Mouse (Mus musculus) liver, embryonic 11.5 days (tissue): ENCODE measurements at regions not wholly inside any gene's neighbourhood (a gene's known extent, or its start where the extent isn't known, plus 50 kb on each side); places are given as distances from the start of the nearest gene placed in this dataset.

ENCODE experiments used
- ATAC-seq: fragments of 200-750 bp; cut with Nextera tagmentation; replicated peaks from 2 replicates; pipeline ENCODE4 v1.8.0; 2017; ENCODE audit warnings: moderate number of reproducible peaks, mild to moderate bottlenecking, moderate TSS enrichment, moderate library complexity; ENCODE audit not compliant: low FRiP score
- DNase-seq: peaks from one replicate; pipeline ENCODE4 v3.0.0-alpha.2; 2017; ENCODE audit warnings: low spot score
- H3K27ac ChIP-seq: fragments of 300-500 bp; sonication (generic); 2 replicates; pipeline ENCODE4 v1.5.1; 2014; ENCODE audit warnings: mild to moderate bottlenecking, low read depth, low read length, control low read depth
- H3K27me3 ChIP-seq: fragments of 300-500 bp; sonication (generic); replicated peaks from 2 replicates; pipeline ENCODE4 v1.6.1; 2014; ENCODE audit warnings: low read length, mixed read lengths; ENCODE audit not compliant: control insufficient read depth, insufficient read depth
- H3K36me3 ChIP-seq: fragments of 300-500 bp; sonication (generic); 2 replicates; pipeline ENCODE4 v1.6.1; 2014; ENCODE audit warnings: mild to moderate bottlenecking, low read length, moderate library complexity, mixed read lengths; ENCODE audit not compliant: control insufficient read depth, insufficient read depth
- H3K4me1 ChIP-seq: fragments of 300-500 bp; sonication (generic); replicated peaks from 2 replicates; pipeline ENCODE4 v1.6.1; 2014; ENCODE audit warnings: low read length, mixed read lengths; ENCODE audit not compliant: control insufficient read depth, insufficient read depth
- H3K4me2 ChIP-seq: fragments of 300-500 bp; sonication (generic); 2 replicates; pipeline ENCODE4 v1.6.1; 2014; ENCODE audit warnings: mild to moderate bottlenecking, control low read depth, moderate library complexity
- H3K4me3 ChIP-seq: fragments of 300-500 bp; sonication (generic); 2 replicates; pipeline ENCODE4 v1.5.1; 2014; ENCODE audit warnings: low read depth, low read length, control low read depth
- H3K9ac ChIP-seq: fragments of 300-500 bp; sonication (generic); 2 replicates; pipeline ENCODE4 v1.6.1; 2014; ENCODE audit warnings: low read depth, low read length, control low read depth
- H3K9me3 ChIP-seq: fragments of 300-500 bp; sonication (generic); 2 replicates; pipeline ENCODE4 v1.6.1; 2016; ENCODE audit warnings: low read length, inconsistent platforms, mixed read lengths; ENCODE audit not compliant: control insufficient read depth
- WGBS: fragments of 180-500 bp; shearing (Covaris S2); extraction: QIAGEN DNeasy Blood & Tissue Kit; methylation state at CpG from one replicate; pipeline ENCODE4 v1.1.7; 2014; 5-methylcytosine and 5-hydroxymethylcytosine counted together

DNA sequence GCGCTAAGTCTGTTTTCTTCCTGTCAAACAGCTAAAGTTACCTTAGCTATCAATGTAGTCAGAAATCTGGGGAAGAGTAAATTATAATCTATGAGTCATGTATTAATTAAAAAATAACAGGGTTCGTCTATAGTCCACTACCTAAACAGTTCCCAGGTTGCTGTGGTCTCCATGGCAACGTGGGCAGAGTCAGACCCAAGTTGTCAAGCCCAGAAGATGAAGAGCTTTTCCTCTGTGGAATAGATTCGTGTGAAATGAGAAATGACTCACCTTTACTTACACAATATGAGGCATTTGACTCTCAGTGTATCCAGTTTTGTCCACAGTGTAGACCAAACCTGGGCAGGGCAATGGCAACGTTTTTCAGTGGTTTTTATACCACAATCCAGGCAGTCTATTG is 149.2 kb downstream of the Tmem17 start:
- Histone ChIP-seq H3K27me3 (no peaks in the 10 kb centered on the region), H3K27ac (no peak overlapping the region), H3K9ac (no peak overlapping the region), H3K4me2 (no peak overlapping the region), H3K4me3 (no peak overlapping the region), H3K9me3 (no peaks in the 10 kb centered on the region), H3K4me1 (no peaks in the 10 kb centered on the region), H3K36me3 (no peaks in the 10 kb centered on the region)
- ATAC-seq (no peak), DNase-seq (no peak)
- WGBS, result 53% methylated on average over 5 of the region's 5 CpGs

- Histone ChIP-seq H3K4me1 (no peaks in the 10 kb centered on the region), H3K9ac (no peak overlapping the region), H3K4me3 (no peak overlapping the region), H3K9me3 (no peaks in the 10 kb centered on the region), H3K27me3 (no peaks in the 10 kb centered on the region), H3K27ac (no peak overlapping the region), H3K36me3 (no peaks in the 10 kb centered on the region), H3K4me2 (no peak overlapping the region)
- ATAC-seq (no peak), DNase-seq (no peak)
- WGBS, result 52% methylated on average over 10 of the region's 12 CpGs
These were observed 150.0 kb downstream of the Tmem17 start for GRCm38 (mm10) chr11:22661713-22662551.

- WGBS, result 20% methylated on average over 4 of the region's 4 CpGs
- H3K27me3 ChIP-seq, result no peaks in the 10 kb centered on the region
- H3K9me3 ChIP-seq, result no peaks in the 10 kb centered on the region
- H3K9ac ChIP-seq, result no peak overlapping the region
- H3K4me2 ChIP-seq, result no peak overlapping the region
- no peaks in the 10 kb centered on the region for H3K36me3 ChIP-seq
- ATAC-seq (no peak), DNase-seq (no peak)
- no peaks in the 10 kb centered on the region for H3K4me1 ChIP-seq
- H3K4me3 ChIP-seq, result no peak overlapping the region
- no peak overlapping the region for H3K27ac ChIP-seq
These were observed 154.1 kb downstream of the Tmem17 start for GRCm38 (mm10) chr11:22665978-22666377.

GRCm38 (mm10) chr11:22666378-22666777 is 154.5 kb downstream of the Tmem17 start:
- Histone ChIP-seq H3K9me3 (no peaks in the 10 kb centered on the region), H3K27ac (no peak overlapping the region), H3K27me3 (no peaks in the 10 kb centered on the region), H3K4me3 (no peak overlapping the region), H3K4me1 (no peaks in the 10 kb centered on the region; the same call in 1 of the 2 replicates), H3K36me3 (no peaks in the 10 kb centered on the region), H3K4me2 (no peak overlapping the region), H3K9ac (no peak overlapping the region)
- DNase-seq, result no peak
- no peak for ATAC-seq
- WGBS, result 54% methylated on average over 5 of the region's 5 CpGs

DNA sequence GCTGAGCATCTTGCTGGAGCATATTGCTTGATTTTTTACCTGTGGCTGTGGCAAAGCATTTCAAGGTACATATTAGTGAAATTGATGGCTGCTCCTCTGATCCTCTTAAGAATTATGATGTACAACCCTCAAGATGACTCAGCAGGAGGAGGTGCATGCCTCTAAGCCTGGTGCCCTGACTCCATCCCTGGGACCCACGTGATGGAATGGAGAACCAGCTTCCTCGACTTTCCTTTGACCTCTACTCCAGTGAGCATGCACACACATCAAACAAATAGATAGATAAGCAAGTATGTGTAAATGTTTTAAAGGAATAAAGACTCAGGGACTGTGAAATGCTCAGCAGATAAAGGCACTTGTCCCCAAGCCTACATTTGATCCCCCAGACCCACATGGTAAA is 156.3 kb downstream of the Tmem17 start:
- DNase-seq (no peak), ATAC-seq (no peak)
- Histone ChIP-seq H3K9me3 (no peaks in the 10 kb centered on the region), H3K36me3 (no peaks in the 10 kb centered on the region), H3K27me3 (no peaks in the 10 kb centered on the region), H3K4me2 (no peak overlapping the region), H3K9ac (no peak overlapping the region), H3K4me3 (no peak overlapping the region), H3K27ac (no peak overlapping the region), H3K4me1 (no peaks in the 10 kb centered on the region; the same call in 1 of the 2 replicates)
- 33% methylated on average over 2 of the region's 2 CpGs for WGBS

GRCm38 (mm10) chr11:22669267-22669666 is 157.4 kb downstream of the Tmem17 start:
- DNase-seq (no peak), ATAC-seq (no peak)
- H3K9ac ChIP-seq, result no peak overlapping the region
- no peaks in the 10 kb centered on the region for H3K36me3 ChIP-seq
- WGBS, result 78% methylated on average over 4 of the region's 4 CpGs
- H3K4me1 ChIP-seq, result no peaks in the 10 kb centered on the region; the same call in 1 of the 2 replicates
- H3K27me3 ChIP-seq, result no peaks in the 10 kb centered on the region
- no peak overlapping the region for H3K4me2 ChIP-seq
- H3K4me3 ChIP-seq, result no peak overlapping the region
- H3K27ac ChIP-seq, result no peak overlapping the region
- H3K9me3 ChIP-seq, result no peaks in the 10 kb centered on the region

DNA sequence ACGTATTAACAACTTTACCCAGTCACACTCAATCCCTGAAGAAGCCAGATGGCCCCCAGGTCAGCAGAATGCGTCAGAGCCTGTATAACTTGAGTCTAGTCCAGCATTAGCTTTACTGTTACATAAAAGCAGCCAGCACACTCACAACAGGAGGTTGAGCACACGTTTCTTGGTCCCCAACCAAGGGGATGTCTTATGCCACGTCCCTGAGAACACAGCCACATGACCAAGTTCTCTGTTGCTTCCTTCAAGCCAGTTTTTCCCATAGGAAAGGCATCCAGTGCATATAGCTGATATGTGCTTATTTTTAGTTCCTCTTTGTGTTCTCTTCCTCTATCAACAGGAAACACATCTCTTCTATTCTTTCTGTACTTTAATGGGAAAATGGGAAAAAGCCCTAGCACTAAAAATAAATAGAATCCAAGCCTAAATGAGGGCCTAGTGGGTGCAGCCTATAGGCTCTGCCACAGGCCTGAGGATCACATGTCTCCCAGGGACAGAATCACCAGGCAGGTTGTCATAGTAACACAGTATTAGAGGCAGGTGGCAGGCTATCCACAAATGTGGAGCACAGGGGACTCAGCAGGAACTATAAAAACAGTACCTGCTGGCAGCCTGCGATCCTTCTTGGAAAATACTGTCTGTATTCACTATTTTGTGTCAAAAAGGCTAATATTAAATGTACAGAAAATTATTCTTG is 160.1 kb downstream of the Tmem17 start:
- Histone ChIP-seq H3K36me3 (no peaks in the 10 kb centered on the region), H3K4me3 (no peak overlapping the region), H3K4me2 (no peak overlapping the region), H3K9ac (no peak overlapping the region), H3K4me1 (no peaks in the 10 kb centered on the region; the same call in 1 of the 2 replicates), H3K27me3 (no peaks in the 10 kb centered on the region), H3K9me3 (no peaks in the 10 kb centered on the region), H3K27ac (peak overlapping the region; percentile 25; the same call in 1 of the 2 replicates)
- ATAC-seq (0 out of 2 replicates have a peak, but pooled peaks have one; percentile 18), DNase-seq (no peak)
- WGBS, result 41% methylated on average over 5 of the region's 5 CpGs

DNA sequence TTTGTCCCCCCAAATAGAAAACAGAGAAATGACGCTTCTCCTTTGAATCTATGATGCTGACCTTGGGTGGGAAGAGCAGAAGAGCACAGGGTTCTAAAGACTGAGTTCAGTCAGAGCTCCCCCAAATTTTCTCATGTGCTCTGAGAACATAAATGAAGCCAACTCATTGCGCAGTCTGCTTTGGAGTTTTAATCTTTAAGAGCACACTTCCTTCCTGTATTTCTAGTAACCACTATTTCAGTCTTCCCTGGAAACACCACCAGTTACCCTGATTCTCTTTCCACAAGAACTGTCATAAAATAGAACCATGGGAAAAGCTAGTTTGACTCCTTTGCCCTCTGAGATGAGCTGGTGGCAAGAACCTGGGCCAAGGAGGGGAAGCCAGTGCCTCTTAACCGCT is 163.2 kb downstream of the Tmem17 start:
- Histone ChIP-seq H3K4me3 (no peak overlapping the region), H3K27me3 (no peaks in the 10 kb centered on the region), H3K9ac (no peak overlapping the region), H3K36me3 (no peaks in the 10 kb centered on the region), H3K27ac (no peak overlapping the region), H3K9me3 (no peaks in the 10 kb centered on the region), H3K4me1 (no peaks in the 10 kb centered on the region; the same call in 1 of the 2 replicates), H3K4me2 (no peak overlapping the region)
- ATAC-seq (no peak), DNase-seq (no peak)
- WGBS, result 54% methylated on average over 3 of the region's 3 CpGs
